Mouse (Mus musculus): ENCODE data around the gene Ttc27. TPM values are rescaled to one million over a fixed set of nuclear protein-coding genes. Genes with fewer than 3 reads are reported as not detected.

The Ttc27 gene
- polyA plus RNA-seq, 1 experiment: 16.0 TPM

GRCm38 (mm10) chr17:74866565-74867507 lies 149.3 kb downstream of the Ttc27 start:
- H3K4me1 ChIP-seq (ENCODE audit: control insufficient read depth, insufficient read depth, low read length): no peaks in the 10 kb centered on the region
- no peak overlapping the region for H3K27ac ChIP-seq (ENCODE audit: insufficient read depth, low read length)
- TF ChIP-seq CTCF (IDR thresholded peaks at IDR 0.05; ENCODE audit: extremely low read depth, insufficient read depth, low read length) (no peak), POLR2A (IDR thresholded peaks at IDR 0.05; ENCODE audit: extremely low read depth, insufficient read depth, low read length) (no peak)
- no peak overlapping the region for H3K4me3 ChIP-seq (ENCODE audit: insufficient read depth, low read length)

DNA sequence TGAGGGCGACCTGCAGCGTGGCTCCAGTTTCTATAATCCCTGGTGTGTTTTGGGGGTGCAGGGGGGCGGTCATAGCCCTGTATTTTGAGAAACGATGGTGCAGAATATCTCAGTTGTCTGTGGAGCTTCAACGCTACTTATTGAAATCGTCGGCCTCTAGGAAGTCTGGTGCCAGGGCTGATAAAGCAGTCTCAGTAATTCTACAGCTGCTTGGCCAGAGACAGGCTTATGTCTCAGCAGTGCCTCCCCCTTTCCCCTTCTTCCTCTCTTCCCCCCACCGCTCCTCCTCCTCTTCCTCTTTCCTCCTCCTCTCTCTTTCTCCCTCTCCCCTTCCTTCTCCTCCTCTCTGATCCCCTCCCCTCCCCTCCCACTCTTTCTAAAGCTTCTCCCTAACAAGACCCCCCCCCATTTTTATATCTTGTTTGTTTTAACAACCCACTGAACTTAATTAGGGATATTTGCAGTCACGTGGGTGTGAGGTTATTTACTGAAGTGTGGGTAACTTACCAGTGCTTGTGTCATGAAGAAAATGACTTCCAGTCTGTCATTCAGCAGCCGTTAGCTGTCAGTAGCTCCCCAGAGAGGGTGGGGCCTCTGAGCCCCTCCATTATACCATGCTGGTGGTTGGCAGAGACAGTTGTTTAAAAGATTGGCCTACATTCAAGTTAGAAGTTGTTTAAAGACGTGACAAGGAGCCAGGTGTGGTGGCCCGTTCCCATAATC lies 150.8 kb downstream of the Ttc27 start:
- Histone ChIP-seq H3K4me3 (ENCODE audit: insufficient read depth, low read length) (no peak overlapping the region), H3K4me1 (ENCODE audit: control insufficient read depth, insufficient read depth, low read length) (no peaks in the 10 kb centered on the region), H3K27ac (ENCODE audit: insufficient read depth, low read length) (no peak overlapping the region)
- TF ChIP-seq CTCF (IDR thresholded peaks at IDR 0.05; ENCODE audit: extremely low read depth, insufficient read depth, low read length) (no peak), POLR2A (IDR thresholded peaks at IDR 0.05; ENCODE audit: extremely low read depth, insufficient read depth, low read length) (no peak)

- Histone ChIP-seq H3K27ac (ENCODE audit: insufficient read depth, low read length) (no peak overlapping the region), H3K4me1 (ENCODE audit: control insufficient read depth, insufficient read depth, low read length) (no peaks in the 10 kb centered on the region), H3K4me3 (ENCODE audit: insufficient read depth, low read length) (no peak overlapping the region)
- TF ChIP-seq CTCF (IDR thresholded peaks at IDR 0.05; ENCODE audit: extremely low read depth, insufficient read depth, low read length) (no peak), POLR2A (IDR thresholded peaks at IDR 0.05; ENCODE audit: extremely low read depth, insufficient read depth, low read length) (no peak)
Observed at GRCm38 (mm10) chr17:74869556-74869955, 152.0 kb downstream of the Ttc27 start.

- H3K4me3 ChIP-seq (ENCODE audit: insufficient read depth, low read length): no peak overlapping the region
- H3K4me1 ChIP-seq (ENCODE audit: control insufficient read depth, insufficient read depth, low read length): no peaks in the 10 kb centered on the region
- TF ChIP-seq CTCF (IDR thresholded peaks at IDR 0.05; ENCODE audit: extremely low read depth, insufficient read depth, low read length) (no peak), POLR2A (IDR thresholded peaks at IDR 0.05; ENCODE audit: extremely low read depth, insufficient read depth, low read length) (no peak)
- no peak overlapping the region for H3K27ac ChIP-seq (ENCODE audit: insufficient read depth, low read length)
Observed at GRCm38 (mm10) chr17:74870177-74871160, 152.9 kb downstream of the Ttc27 start.

DNA sequence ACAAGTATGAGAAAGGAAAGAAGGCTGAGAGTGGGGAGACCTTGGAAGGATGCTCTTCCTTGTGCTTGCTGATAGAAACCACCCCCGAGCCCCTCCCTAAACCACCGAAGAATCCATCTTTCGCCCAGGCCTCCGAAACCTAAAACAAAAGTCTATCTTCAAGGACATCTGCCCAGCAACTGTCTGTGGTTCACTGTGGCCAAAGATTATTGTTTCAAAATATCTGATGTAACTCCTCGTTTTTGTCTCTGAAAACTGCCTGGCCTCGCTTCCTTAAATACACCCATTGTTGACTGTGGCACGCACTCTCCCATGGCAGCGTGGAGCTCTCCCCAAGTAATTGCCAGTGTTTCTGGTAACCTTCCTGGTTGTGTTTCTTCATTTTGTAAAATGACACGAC lies 155.0 kb downstream of the Ttc27 start:
- H3K4me3 ChIP-seq (ENCODE audit: insufficient read depth, low read length): no peak overlapping the region
- no peak overlapping the region for H3K27ac ChIP-seq (ENCODE audit: insufficient read depth, low read length)
- TF ChIP-seq POLR2A (IDR thresholded peaks at IDR 0.05; ENCODE audit: extremely low read depth, insufficient read depth, low read length) (no peak), CTCF (IDR thresholded peaks at IDR 0.05; ENCODE audit: extremely low read depth, insufficient read depth, low read length) (no peak)
- no peaks in the 10 kb centered on the region for H3K4me1 ChIP-seq (ENCODE audit: control insufficient read depth, insufficient read depth, low read length)

DNA sequence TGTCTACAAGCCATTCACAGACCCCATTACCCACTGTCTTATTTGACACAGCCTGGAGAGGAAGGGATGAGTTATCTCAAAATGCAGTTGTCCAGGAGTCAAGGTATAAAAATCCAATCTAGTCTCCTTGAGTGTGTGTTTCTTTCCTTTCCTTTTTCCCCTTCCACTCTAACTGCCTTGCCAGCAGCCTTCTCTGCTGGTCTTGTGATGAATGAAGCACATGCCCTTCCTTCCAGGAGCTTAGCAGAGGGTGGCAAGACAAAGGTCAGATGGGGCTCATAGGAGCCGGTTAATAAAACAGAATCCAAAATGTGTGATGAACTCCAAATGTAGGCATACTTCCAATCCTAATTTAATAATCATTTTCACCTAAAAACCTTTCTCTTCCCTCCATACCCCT lies 156.2 kb downstream of the Ttc27 start:
- Histone ChIP-seq H3K4me3 (ENCODE audit: insufficient read depth, low read length) (no peak overlapping the region), H3K27ac (ENCODE audit: insufficient read depth, low read length) (no peak overlapping the region), H3K4me1 (ENCODE audit: control insufficient read depth, insufficient read depth, low read length) (no peaks in the 10 kb centered on the region)
- TF ChIP-seq POLR2A (IDR thresholded peaks at IDR 0.05; ENCODE audit: extremely low read depth, insufficient read depth, low read length) (no peak), CTCF (IDR thresholded peaks at IDR 0.05; ENCODE audit: extremely low read depth, insufficient read depth, low read length) (no peak)

DNA sequence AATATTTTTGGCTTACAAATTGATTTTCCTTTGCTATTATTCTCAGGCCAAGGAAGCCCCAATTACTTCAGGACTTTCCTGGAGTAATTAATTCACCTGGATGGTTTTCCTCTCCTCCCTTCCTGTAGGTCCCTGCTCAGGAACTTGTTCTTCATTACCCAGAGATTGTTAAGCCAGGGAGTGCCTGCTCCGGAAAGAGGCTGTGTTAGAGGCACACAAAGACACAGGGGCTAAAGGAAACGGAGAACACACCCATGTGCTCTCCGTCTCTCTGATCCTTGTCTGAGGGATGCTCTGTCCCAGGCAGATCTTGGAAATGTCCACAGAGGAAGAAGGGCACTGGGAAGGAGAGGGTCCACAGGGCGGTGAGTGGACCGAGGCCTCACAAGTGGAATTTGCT lies 158.2 kb downstream of the Ttc27 start:
- Histone ChIP-seq H3K4me1 (ENCODE audit: control insufficient read depth, insufficient read depth, low read length) (no peaks in the 10 kb centered on the region), H3K27ac (ENCODE audit: insufficient read depth, low read length) (no peak overlapping the region), H3K4me3 (ENCODE audit: insufficient read depth, low read length) (no peak overlapping the region)
- TF ChIP-seq CTCF (IDR thresholded peaks at IDR 0.05; ENCODE audit: extremely low read depth, insufficient read depth, low read length) (no peak), POLR2A (IDR thresholded peaks at IDR 0.05; ENCODE audit: extremely low read depth, insufficient read depth, low read length) (no peak)

- TF ChIP-seq CTCF (IDR thresholded peaks at IDR 0.05; ENCODE audit: extremely low read depth, insufficient read depth, low read length): no peak
- TF ChIP-seq POLR2A (IDR thresholded peaks at IDR 0.05; ENCODE audit: extremely low read depth, insufficient read depth, low read length): no peak
- Histone ChIP-seq H3K4me1 (ENCODE audit: control insufficient read depth, insufficient read depth, low read length) (no peaks in the 10 kb centered on the region), H3K27ac (ENCODE audit: insufficient read depth, low read length) (no peak overlapping the region), H3K4me3 (ENCODE audit: insufficient read depth, low read length) (no peak overlapping the region)
Observed at GRCm38 (mm10) chr17:74876954-74877353, 159.4 kb downstream of the Ttc27 start.

DNA sequence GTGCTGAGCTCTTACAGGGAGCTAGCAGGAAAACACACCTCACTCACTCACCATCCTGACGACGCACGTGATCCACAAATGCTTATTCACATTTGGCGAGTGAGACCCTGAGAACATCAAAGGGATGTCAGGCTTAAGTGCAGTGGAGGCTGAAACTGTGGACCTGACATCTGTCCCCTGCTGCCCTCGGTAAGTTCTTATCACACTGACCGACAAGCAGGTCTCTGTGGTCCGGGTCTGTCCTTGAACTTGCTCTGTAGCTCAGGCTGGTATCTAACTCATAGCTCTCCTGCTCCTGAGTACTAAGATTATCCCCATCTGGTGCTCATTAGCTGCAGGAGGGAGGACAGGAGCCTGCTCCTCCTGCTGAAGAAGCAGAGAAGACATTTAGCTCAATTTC lies 162.2 kb downstream of the Ttc27 start:
- no peaks in the 10 kb centered on the region for H3K4me1 ChIP-seq (ENCODE audit: control insufficient read depth, insufficient read depth, low read length)
- no peak for TF ChIP-seq CTCF (IDR thresholded peaks at IDR 0.05; ENCODE audit: extremely low read depth, insufficient read depth, low read length)
- TF ChIP-seq POLR2A (IDR thresholded peaks at IDR 0.05; ENCODE audit: extremely low read depth, insufficient read depth, low read length): no peak
- no peak overlapping the region for H3K27ac ChIP-seq (ENCODE audit: insufficient read depth, low read length)
- H3K4me3 ChIP-seq (ENCODE audit: insufficient read depth, low read length): no peak overlapping the region
